Mouse (Mus musculus) cerebellum, adult 2 months (tissue): ENCODE measurements at regions not wholly inside any gene's neighbourhood (a gene's known extent, or its start where the extent isn't known, plus 50 kb on each side); places are given as distances from the start of the nearest gene placed in this dataset.

Source experiments
- CTCF ChIP-seq: fragments of 200-500 bp; IDR thresholded peaks from 2 replicates; pipeline ENCODE4 v1.5.1; 2011; ENCODE audit warnings: low read depth, mild to moderate bottlenecking, control low read depth, low read length, moderate library complexity, borderline replicate concordance; ENCODE audit not compliant: insufficient read depth
- POLR2A ChIP-seq: fragments of 200-500 bp; IDR thresholded peaks from 2 replicates; pipeline ENCODE4 v1.6.1; 2011; ENCODE audit warnings: low read length, control low read depth, borderline replicate concordance; ENCODE audit not compliant: insufficient read depth

DNA sequence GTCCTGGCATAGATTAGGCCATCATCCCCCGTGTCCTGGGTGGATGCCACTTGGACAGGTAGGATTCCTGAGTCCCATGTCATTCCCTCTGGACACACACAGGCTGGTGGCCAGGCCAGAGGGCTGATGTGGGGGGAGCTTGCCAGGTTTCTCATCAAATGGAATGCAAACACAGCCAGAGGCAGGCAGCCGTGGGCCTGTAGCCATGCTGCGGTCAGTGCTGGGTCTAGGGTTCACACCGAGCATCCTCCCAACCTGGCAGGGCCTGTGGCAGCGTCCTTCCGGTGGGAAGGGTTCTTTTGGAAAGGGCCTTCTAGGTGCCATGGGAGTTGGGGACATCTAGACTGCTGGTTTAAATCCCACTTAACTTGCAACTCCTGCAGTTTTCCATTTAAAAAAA lies 80.7 kb upstream of the Ubl3 start:
- no peak for TF ChIP-seq CTCF
- TF ChIP-seq POLR2A, result no peak
